Mouse (Mus musculus) embryonic facial prominence, embryonic 13.5 days (tissue): ENCODE data around the gene Fam186a. TPM values are rescaled to one million over a fixed set of nuclear protein-coding genes. Genes with fewer than 3 reads are reported as not detected.
"Not testable (repeated sequence)": the region's sequence is repeated elsewhere in the genome, so short reads cannot be mapped to it uniquely, and the experiment has no call there.

Source experiments
- ATAC-seq: fragments of 200-750 bp; cut with Nextera tagmentation; 2 replicates; pipeline ENCODE4 v1.8.0; 2017; ENCODE audit warnings: low read depth; ENCODE audit not compliant: insufficient number of reproducible peaks, insufficient read depth, low FRiP score, low TSS enrichment
- H3K27ac ChIP-seq: fragments of 300-500 bp; sonication (generic); 2 replicates; pipeline ENCODE4 v1.5.1; 2015; ENCODE audit warnings: moderate library complexity, mild to moderate bottlenecking, inconsistent platforms
- H3K27me3 ChIP-seq: fragments of 300-500 bp; sonication (generic); 2 replicates; pipeline ENCODE4 v1.6.1; 2015; ENCODE audit warnings: mild to moderate bottlenecking, inconsistent platforms
- H3K36me3 ChIP-seq: fragments of 300-500 bp; sonication (generic); 2 replicates; pipeline ENCODE4 v1.6.1; 2015; ENCODE audit warnings: mild to moderate bottlenecking, inconsistent platforms
- H3K4me1 ChIP-seq: fragments of 300-500 bp; sonication (generic); 2 replicates; pipeline ENCODE4 v1.6.1; 2015; ENCODE audit warnings: inconsistent platforms
- H3K4me2 ChIP-seq: fragments of 300-500 bp; sonication (generic); 2 replicates; pipeline ENCODE4 v1.6.1; 2015; ENCODE audit warnings: moderate library complexity, mild to moderate bottlenecking, inconsistent platforms
- H3K4me3 ChIP-seq: fragments of 300-500 bp; sonication (generic); 2 replicates; pipeline ENCODE4 v1.5.1; 2015; ENCODE audit warnings: mild to moderate bottlenecking, inconsistent platforms
- H3K9ac ChIP-seq: fragments of 300-500 bp; sonication (generic); 2 replicates; pipeline ENCODE4 v1.6.1; 2015; ENCODE audit warnings: mild to moderate bottlenecking, inconsistent platforms
- H3K9me3 ChIP-seq: fragments of 300-500 bp; sonication (generic); 2 replicates; pipeline ENCODE4 v1.6.1; 2016; ENCODE audit warnings: inconsistent platforms
- WGBS: fragments of 180-500 bp; shearing (Covaris S2); methylation state at CpG from one replicate; pipeline ENCODE4 v1.1.7; 2015; ENCODE audit warnings: mixed read lengths; 5-methylcytosine and 5-hydroxymethylcytosine counted together
- polyA plus RNA-seq: library from polyadenylated mRNA; unstranded; fragments of >200 nt; fragmentation: Nextera tagmentation; extraction: Ambion mirVana; gene quantifications from 2 replicates; pipeline ENCODE4 v1.2.1, GENCODE M21; 2015

Gene Fam186a
- polyA plus RNA-seq, 1 experiment from 2014 or later, result 0.13 TPM

- Histone ChIP-seq H3K4me2 (peak overlapping the region; percentile 63), H3K4me1 (peaks cover 7% of the 10 kb centered on the region), H3K36me3 (no peaks in the 10 kb centered on the region), H3K27ac (peak overlapping the region; percentile 98), H3K9ac (peak overlapping the region; percentile 91), H3K4me3 (peak overlapping the region; percentile 94), H3K9me3 (no peaks in the 10 kb centered on the region), H3K27me3 (no peaks in the 10 kb centered on the region)
- WGBS, result under 1% methylated on average over 50 of the region's 50 CpGs
- ATAC-seq, result peak; percentile 95
Measured at GRCm38 (mm10) chr15:99972361-99972988, 5.6 kb upstream of the Fam186a start.

GRCm38 (mm10) chr15:99970606-99971005 lies 3.7 kb upstream of the Fam186a start:
- no peak overlapping the region for H3K4me2 ChIP-seq
- no peak overlapping the region for H3K9ac ChIP-seq
- no peak overlapping the region for H3K4me3 ChIP-seq
- no peak for ATAC-seq
- H3K36me3 ChIP-seq, result no peaks in the 10 kb centered on the region
- peak overlapping the region; percentile 28; the same call in 1 of the 2 replicates for H3K27ac ChIP-seq
- H3K4me1 ChIP-seq, result peaks cover 3% of the 10 kb centered on the region
- H3K27me3 ChIP-seq, result no peaks in the 10 kb centered on the region
- WGBS, result 96% methylated on average over 1 of the region's 1 CpGs
- no peaks in the 10 kb centered on the region for H3K9me3 ChIP-seq

GRCm38 (mm10) chr15:99969765-99970164 lies 2.9 kb upstream of the Fam186a start, which contains the start of gene Larp4:
Gene Larp4 (plus strand): TSS chr15:99970065.
- H3K27ac ChIP-seq, result peak within 1 kb of the TSS; percentile 28; the same call in 1 of the 2 replicates
- not testable (repeated sequence) for H3K4me1 ChIP-seq, H3K4me2 ChIP-seq, H3K9me3 ChIP-seq, H3K27me3 ChIP-seq, H3K36me3 ChIP-seq, ATAC-seq, H3K9ac ChIP-seq, H3K4me3 ChIP-seq
- WGBS, result 90% methylated on average over 6 of the region's 6 CpGs

DNA sequence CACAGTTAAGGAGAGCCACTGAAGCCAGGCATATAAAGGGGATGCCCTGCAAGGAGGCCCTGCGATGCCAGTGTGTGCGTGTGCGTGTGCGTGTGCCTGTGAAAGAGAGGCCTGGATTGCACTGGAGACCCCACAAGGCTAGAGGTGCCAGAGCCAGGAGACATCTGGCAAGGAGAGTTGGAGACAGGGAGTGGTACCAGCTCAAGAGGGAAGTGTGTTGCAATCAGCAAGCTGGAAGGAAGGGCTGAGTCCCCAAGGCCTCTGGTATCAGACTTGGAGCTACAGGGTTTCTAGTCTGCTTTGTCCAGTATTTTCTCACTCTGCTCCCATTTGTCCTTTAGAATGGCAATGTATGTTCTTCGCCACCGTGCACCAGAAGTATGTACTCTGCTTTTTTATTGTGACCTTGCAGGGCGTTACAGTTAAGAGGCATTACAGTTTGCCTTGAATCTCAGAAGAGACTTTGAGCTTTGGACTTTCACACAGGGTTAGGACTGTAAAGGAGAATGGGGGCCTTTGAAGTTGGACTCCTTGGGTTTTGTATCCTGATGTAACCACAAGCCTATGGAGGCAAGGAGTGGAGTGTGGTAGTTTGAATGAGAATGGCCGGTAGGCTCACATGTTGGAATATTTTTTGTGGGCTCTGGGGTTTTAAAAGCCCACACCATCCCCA lies 1.6 kb downstream of the Fam186a start:
- H3K36me3 ChIP-seq, result no peaks in the 10 kb centered on the region
- no peaks in the 10 kb centered on the region for H3K4me1 ChIP-seq
- H3K9ac ChIP-seq, result no peak overlapping the region
- no peak overlapping the region for H3K27ac ChIP-seq
- H3K4me3 ChIP-seq, result no peak overlapping the region
- no peaks in the 10 kb centered on the region for H3K9me3 ChIP-seq
- H3K4me2 ChIP-seq, result no peak overlapping the region
- ATAC-seq, result no peak
- 0 out of 2 replicates have a peak, but pooled peaks cover 3% of the 10 kb centered on the region for H3K27me3 ChIP-seq
- 89% methylated on average over 8 of the region's 8 CpGs for WGBS

DNA sequence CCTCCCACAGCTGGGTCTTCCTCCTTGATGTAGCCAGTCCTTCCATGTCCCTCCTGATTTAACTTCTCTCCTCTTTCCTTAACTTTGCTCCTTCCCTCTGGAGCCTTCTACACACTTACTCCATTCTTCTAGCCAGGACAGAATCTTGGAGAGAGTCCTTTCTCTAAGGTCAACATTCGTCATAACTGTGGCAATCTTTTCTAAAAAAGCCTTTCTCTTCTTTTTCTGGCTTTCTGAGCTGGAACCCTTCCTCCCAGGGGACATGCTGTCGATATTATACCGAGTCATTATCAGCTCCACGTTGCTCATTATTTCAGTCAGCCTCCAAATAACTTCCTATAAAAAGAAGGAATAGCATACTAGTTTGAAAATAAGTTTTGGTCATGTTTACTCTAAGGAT lies 11.5 kb downstream of the Fam186a start:
- Histone ChIP-seq H3K4me1 (no peaks in the 10 kb centered on the region), H3K4me3 (no peak overlapping the region), H3K4me2 (no peak overlapping the region), H3K9me3 (no peaks in the 10 kb centered on the region), H3K27me3 (no peaks in the 10 kb centered on the region), H3K36me3 (no peaks in the 10 kb centered on the region), H3K27ac (no peak overlapping the region), H3K9ac (no peak overlapping the region)
- 74% methylated on average over 4 of the region's 4 CpGs for WGBS
- no peak for ATAC-seq

GRCm38 (mm10) chr15:99940970-99941630 lies 25.8 kb downstream of the Fam186a start:
- H3K9ac ChIP-seq, result no peak overlapping the region
- 0 out of 2 replicates have a peak overlapping the region, but pooled peaks have one; percentile 22 for H3K27ac ChIP-seq
- 50% methylated on average over 4 of the region's 4 CpGs for WGBS
- no peaks in the 10 kb centered on the region for H3K27me3 ChIP-seq
- no peak overlapping the region for H3K4me3 ChIP-seq
- no peak overlapping the region for H3K4me2 ChIP-seq
- peaks cover 7% of the 10 kb centered on the region; the same call in 1 of the 2 replicates for H3K4me1 ChIP-seq
- H3K36me3 ChIP-seq, result no peaks in the 10 kb centered on the region
- no peak for ATAC-seq
- 0 out of 2 replicates have a peak, but pooled peaks cover 6% of the 10 kb centered on the region for H3K9me3 ChIP-seq

DNA sequence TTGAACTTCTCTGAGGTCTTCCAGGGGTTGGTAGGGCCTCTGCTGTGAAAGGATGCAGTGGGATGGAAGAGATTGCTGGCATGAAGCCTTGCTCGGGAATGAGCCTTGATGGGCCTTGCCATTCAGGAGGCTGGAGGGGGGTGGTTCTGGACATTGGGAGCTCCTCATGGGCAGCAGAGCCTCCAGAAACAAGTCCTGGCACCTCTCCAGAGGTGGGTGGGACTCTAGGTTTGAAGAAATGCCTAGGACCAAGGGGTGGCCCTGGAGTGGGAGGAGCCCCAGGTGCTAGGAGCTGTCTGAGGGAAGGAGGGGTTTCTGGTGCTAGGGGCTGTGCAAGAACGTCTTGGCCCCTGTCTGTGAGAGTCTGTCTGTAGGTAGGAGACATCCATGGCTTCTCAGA lies 26.4 kb downstream of the Fam186a start:
- no peaks in the 10 kb centered on the region for H3K36me3 ChIP-seq
- no peak for ATAC-seq
- no peak overlapping the region for H3K4me3 ChIP-seq
- H3K9me3 ChIP-seq, result 0 out of 2 replicates have a peak, but pooled peaks cover 6% of the 10 kb centered on the region
- 43% methylated on average over 2 of the region's 2 CpGs for WGBS
- H3K9ac ChIP-seq, result no peak overlapping the region
- no peaks in the 10 kb centered on the region for H3K27me3 ChIP-seq
- H3K27ac ChIP-seq, result no peak overlapping the region
- peaks cover 7% of the 10 kb centered on the region; the same call in 1 of the 2 replicates for H3K4me1 ChIP-seq
- H3K4me2 ChIP-seq, result no peak overlapping the region

DNA sequence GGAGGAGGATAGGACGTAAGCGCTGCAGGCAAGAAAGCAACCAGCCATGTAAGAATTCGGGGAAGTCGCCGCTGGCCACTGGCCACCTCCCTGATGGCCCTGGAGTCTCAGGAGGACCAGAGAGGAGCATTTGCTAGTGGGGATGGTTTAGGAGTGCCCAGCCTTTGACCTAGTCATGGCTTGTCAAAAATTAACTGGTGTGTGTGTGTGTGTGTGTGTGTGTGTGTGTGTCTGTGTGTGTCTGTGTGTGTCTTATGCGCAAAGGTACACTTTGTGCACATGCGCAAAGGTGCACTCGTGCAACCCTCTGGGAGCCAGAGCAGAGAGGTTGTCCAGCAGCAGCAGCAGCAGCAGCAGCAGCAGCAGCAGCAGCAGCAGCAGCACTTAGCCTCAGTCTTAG lies 29.0 kb downstream of the Fam186a start:
- Histone ChIP-seq H3K9ac (no peak overlapping the region), H3K4me2 (no peak overlapping the region), H3K9me3 (no peaks in the 10 kb centered on the region), H3K4me1 (peaks cover 7% of the 10 kb centered on the region; the same call in 1 of the 2 replicates), H3K4me3 (no peak overlapping the region), H3K27ac (no peak overlapping the region), H3K36me3 (no peaks in the 10 kb centered on the region), H3K27me3 (no peaks in the 10 kb centered on the region)
- 87% methylated on average over 8 of the region's 8 CpGs for WGBS
- ATAC-seq, result no peak

DNA sequence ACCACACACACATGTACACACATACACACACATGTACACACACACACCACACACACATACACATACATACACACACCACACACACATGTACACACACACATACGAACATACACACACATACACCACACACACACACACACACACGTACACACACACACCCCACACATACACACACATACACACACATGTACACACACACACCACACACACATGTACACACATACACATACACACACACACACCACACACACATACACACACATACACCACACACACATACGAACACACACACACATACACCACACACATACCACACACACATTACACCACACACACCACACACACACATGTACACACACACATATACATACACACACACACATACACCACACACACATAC lies 30.2 kb downstream of the Fam186a start:
- no peak overlapping the region for H3K4me2 ChIP-seq
- H3K9ac ChIP-seq, result no peak overlapping the region
- H3K4me3 ChIP-seq, result no peak overlapping the region
- no peaks in the 10 kb centered on the region for H3K36me3 ChIP-seq
- H3K27ac ChIP-seq, result no peak overlapping the region
- WGBS, result 93% methylated on average over 3 of the region's 3 CpGs
- H3K4me1 ChIP-seq, result peaks cover 7% of the 10 kb centered on the region; the same call in 1 of the 2 replicates
- ATAC-seq, result no peak
- no peaks in the 10 kb centered on the region for H3K27me3 ChIP-seq
- no peaks in the 10 kb centered on the region for H3K9me3 ChIP-seq

GRCm38 (mm10) chr15:99934501-99934900 lies 32.4 kb downstream of the Fam186a start:
- no peak overlapping the region for H3K9ac ChIP-seq
- no peak overlapping the region for H3K4me2 ChIP-seq
- H3K4me1 ChIP-seq, result no peaks in the 10 kb centered on the region
- 40% methylated on average over 1 of the region's 1 CpGs for WGBS
- no peak overlapping the region for H3K4me3 ChIP-seq
- no peaks in the 10 kb centered on the region for H3K27me3 ChIP-seq
- H3K36me3 ChIP-seq, result no peaks in the 10 kb centered on the region
- no peak overlapping the region for H3K27ac ChIP-seq
- no peak for ATAC-seq
- no peaks in the 10 kb centered on the region for H3K9me3 ChIP-seq

DNA sequence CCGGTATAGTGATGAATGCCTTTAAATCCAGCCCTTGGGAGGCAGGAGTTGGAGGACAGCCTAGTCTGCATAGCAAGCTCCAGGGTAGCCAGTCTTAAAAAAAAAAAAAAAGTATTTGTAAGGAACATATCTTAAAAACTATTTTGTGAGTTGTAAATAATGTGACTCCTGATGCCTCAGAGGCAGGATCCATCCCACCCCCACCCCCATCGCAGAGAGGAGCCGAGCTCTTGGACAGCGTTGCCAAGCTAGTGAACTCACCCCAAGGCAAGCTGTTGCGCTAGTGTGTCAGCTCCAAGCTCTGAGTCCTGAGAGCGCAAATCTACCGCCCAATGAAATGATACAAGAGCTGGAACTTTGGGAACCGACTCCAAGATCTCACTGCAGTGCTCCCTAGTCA lies 35.6 kb downstream of the Fam186a start:
- no peak overlapping the region for H3K9ac ChIP-seq
- H3K4me3 ChIP-seq, result no peak overlapping the region
- H3K27me3 ChIP-seq, result no peaks in the 10 kb centered on the region
- H3K9me3 ChIP-seq, result no peaks in the 10 kb centered on the region
- ATAC-seq, result no peak
- no peaks in the 10 kb centered on the region for H3K4me1 ChIP-seq
- WGBS, result 77% methylated on average over 8 of the region's 8 CpGs
- H3K27ac ChIP-seq, result no peak overlapping the region
- H3K36me3 ChIP-seq, result no peaks in the 10 kb centered on the region
- H3K4me2 ChIP-seq, result no peak overlapping the region
